Mouse (Mus musculus): Measurements from ENCODE around the gene Trmt112.
A peak's percentile ranks its signal among the peaks of the same experiment; 100 is the strongest.
"Not testable (repeated sequence)": the region's sequence is repeated elsewhere in the genome, so short reads cannot be mapped to it uniquely, and the experiment has no call there.

Gene Trmt112

GRCm38 (mm10) chr19:6909507-6910289 is at the start of gene Trmt112, which contains the start of gene Prdx5:
Gene Trmt112 (plus strand): TSS chr19:6909698.
Gene Prdx5 (minus strand): TSS chr19:6910106.
- peak; percentile 81 for DNase-seq (ENCODE audit: low read depth)

GRCm38 (mm10) chr19:6859971-6860370 is 49.5 kb upstream of the Trmt112 start:
- DNase-seq (ENCODE audit: low read depth), result no peak

GRCm38 (mm10) chr19:6860706-6861105 is 48.8 kb upstream of the Trmt112 start:
- no peak for DNase-seq (ENCODE audit: low read depth)

GRCm38 (mm10) chr19:6861451-6861850 is 48.0 kb upstream of the Trmt112 start:
- DNase-seq (ENCODE audit: low read depth), result no peak

GRCm38 (mm10) chr19:6869355-6869754 is 40.1 kb upstream of the Trmt112 start:
- DNase-seq (ENCODE audit: low read depth), result no peak

GRCm38 (mm10) chr19:6871574-6872271 is 37.8 kb upstream of the Trmt112 start:
- no peak for DNase-seq (ENCODE audit: low read depth)

- DNase-seq (ENCODE audit: low read depth), result no peak
These were observed 36.8 kb upstream of the Trmt112 start for GRCm38 (mm10) chr19:6872701-6873100.

- no peak for DNase-seq (ENCODE audit: low read depth)
These were observed 35.2 kb upstream of the Trmt112 start for GRCm38 (mm10) chr19:6874257-6874656.

GRCm38 (mm10) chr19:6875834-6876233 is 33.7 kb upstream of the Trmt112 start:
- no peak for DNase-seq (ENCODE audit: low read depth)

- peak; percentile 71 for DNase-seq (ENCODE audit: low read depth)
These were observed 32.7 kb upstream of the Trmt112 start for GRCm38 (mm10) chr19:6876799-6877198.

GRCm38 (mm10) chr19:6877965-6878364 is 31.5 kb upstream of the Trmt112 start:
- DNase-seq (ENCODE audit: low read depth), result no peak

- no peak for DNase-seq (ENCODE audit: low read depth)
These were observed 17.0 kb upstream of the Trmt112 start for GRCm38 (mm10) chr19:6892512-6892911.

GRCm38 (mm10) chr19:6893731-6894451 is 15.6 kb upstream of the Trmt112 start:
- no peak for DNase-seq (ENCODE audit: low read depth)

GRCm38 (mm10) chr19:6895608-6896305 is 13.7 kb upstream of the Trmt112 start:
- DNase-seq (ENCODE audit: low read depth), result not testable (repeated sequence)

GRCm38 (mm10) chr19:6899641-6900040 is 9.9 kb upstream of the Trmt112 start:
- DNase-seq (ENCODE audit: low read depth), result no peak

GRCm38 (mm10) chr19:6903031-6903430 is 6.5 kb upstream of the Trmt112 start:
- no peak for DNase-seq (ENCODE audit: low read depth)

- DNase-seq (ENCODE audit: low read depth), result no peak
These were observed 4.7 kb upstream of the Trmt112 start for GRCm38 (mm10) chr19:6904846-6905245.

GRCm38 (mm10) chr19:6905498-6906159 is 3.9 kb upstream of the Trmt112 start:
- DNase-seq (ENCODE audit: low read depth), result no peak

GRCm38 (mm10) chr19:6906199-6906598 is 3.3 kb upstream of the Trmt112 start:
- no peak for DNase-seq (ENCODE audit: low read depth)

GRCm38 (mm10) chr19:6907094-6907493 is 2.4 kb upstream of the Trmt112 start:
- DNase-seq (ENCODE audit: low read depth), result no peak

- no peak for DNase-seq (ENCODE audit: low read depth)
These were observed 1.5 kb upstream of the Trmt112 start for GRCm38 (mm10) chr19:6907811-6908540.

Data from fibroblast of lung, adult 2 months (primary cell).